Mouse (Mus musculus) MN1 (cell line): ENCODE measurements around the gene Mapk1ip1l.

Source experiments
- DNase-seq: peaks from one replicate; pipeline ENCODE4 v3.0.0-alpha.2; 2016; ENCODE audit warnings: low spot score

Gene Mapk1ip1l

DNA sequence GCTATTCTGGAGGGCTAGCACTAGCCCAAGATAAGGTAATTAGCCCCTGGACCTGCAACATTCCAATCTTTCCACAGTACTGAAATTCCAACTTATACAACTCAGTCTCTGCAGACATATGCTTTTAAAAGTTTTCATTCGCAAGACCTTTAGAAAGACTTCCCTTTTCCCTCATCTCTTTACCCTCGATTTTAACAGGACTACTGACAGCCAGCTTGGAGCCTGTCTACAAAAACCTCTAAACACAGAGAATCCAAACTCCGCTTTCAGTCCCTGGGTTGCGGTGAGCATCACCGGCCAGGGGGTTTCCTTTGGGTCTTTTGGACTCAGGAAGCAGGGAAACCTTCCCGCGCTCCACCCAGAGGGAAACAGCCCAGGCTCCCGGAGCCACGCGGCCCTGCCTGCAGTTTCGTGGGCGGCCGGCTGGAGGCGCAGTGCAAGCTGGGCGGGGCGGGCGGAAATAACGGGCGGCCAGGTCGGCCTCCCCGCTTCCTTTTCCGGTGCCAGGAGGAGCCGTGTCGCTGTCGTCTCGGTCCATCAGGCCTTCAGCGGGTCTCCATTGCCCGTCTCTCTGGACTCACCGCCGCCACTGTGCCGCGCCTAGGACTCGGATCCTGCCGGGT lies at the start of gene Mapk1ip1l:
Mapk1ip1l (plus strand) TSS at position 482 of the 623 bp plus-strand sequence.
- peak; percentile 90 for DNase-seq

DNA sequence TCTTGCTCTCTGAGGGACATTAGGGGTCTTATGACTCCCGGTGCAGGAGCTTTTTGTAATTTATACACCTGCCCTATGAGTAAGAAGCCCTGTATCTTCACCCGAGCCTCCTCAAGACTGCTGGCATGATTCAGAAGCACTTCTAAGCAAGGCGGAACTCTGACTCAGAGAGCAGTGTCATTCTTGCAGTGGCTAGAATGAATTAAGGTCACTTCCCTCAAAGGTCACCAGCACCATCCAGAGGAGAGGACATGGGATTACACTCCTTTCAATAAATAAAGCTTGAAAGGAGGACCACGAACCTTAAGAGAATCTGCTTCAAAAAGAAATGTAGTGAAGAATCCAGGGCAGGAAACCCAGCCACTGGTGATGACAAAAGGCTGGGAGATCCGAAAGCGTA lies 48.2 kb upstream of the Mapk1ip1l start:
- peak; percentile 84 for DNase-seq

DNA sequence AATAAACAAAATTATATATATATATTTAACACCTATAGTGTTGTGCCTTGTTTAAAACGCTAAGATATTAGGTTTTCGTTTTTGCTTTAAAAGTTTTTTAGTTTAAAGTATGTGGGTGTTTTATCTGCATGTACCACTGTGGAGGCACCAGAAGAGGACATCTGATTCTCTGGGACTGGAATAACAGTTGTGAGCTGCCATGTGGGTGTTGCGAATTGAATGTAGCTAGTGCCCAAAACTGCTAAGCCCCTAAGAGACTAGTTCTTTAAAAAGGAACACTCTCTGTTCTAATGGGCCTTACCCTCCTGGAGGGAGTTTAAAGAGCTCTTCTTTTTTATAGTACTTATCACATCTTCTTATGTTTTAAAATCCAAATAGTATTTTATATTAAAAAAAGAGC lies 33.2 kb upstream of the Mapk1ip1l start:
- no peak for DNase-seq

DNA sequence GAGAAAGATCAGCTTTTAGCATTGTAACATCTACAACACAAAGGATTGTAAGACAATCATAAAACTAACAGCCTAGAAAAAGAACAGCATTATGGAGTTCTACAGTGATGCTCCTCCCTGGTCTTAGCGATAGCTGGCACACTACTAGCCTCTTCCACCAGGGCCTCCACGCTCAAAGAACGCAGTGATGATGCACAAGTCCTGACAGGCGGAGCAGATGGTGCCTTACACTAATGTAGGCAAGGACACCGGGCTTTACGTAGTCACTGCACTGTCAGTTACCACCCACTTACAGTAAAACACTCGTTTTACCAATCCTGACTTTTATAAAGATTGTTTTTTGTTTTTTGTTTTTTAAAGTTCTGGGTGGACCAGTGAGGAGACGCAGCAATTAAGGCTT lies 32.2 kb upstream of the Mapk1ip1l start:
- no peak for DNase-seq

DNA sequence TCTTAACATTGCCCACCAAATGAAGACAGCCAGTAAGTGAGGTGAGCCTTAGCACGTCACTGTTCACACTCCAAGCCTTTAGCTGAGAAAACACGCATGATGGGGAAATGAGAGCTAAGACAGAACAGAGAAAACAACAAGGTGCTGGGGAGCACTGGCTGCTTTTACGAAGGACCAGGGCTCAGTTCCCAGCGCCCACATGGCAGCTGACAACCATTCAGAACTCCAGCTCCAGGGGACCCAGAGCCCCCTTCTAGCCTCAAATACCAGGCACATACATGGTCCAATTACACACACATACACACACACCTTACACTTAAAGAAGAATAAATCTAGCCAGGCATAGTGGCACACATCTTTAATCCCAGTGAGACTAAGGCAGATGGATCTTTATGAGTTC lies 29.0 kb upstream of the Mapk1ip1l start:
- DNase-seq: no peak

DNA sequence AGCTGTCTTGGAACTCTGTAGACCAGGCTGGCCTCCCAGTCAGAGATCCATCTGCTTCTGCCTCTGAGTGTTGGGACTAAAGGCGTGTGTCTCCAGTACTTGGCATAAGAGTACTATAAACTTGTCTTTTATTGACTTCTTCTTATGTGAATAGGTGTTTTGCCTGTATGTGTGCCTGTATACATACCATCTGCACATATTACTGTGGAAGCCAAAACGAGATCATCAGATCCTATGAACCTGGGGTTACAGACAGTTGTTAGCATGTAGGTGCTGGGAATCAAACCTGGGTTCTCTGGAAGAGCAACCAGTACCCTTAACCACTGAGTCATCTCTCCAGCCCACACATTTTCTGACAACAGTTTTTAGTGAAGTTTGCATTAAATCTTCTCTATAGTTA lies 28.4 kb upstream of the Mapk1ip1l start:
- DNase-seq: no peak

DNA sequence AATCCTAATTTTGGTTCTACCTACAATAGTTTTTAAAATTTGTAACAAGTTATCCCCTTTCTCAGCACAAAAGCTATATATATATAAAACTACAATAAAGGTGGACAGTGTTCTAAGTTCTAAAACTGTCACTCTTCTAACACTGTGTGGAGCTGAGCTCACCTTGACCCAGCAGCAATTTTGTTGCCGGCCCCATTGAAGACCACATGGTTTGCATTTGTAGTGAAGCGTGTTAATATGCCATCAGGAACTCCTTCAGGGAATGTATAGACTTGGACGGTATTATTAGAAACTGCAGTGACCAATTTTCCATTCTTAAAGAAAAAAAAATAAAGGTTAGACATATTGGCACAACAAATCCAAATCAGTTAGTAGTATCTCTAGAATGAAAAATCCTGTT lies 24.3 kb upstream of the Mapk1ip1l start:
- no peak for DNase-seq

DNA sequence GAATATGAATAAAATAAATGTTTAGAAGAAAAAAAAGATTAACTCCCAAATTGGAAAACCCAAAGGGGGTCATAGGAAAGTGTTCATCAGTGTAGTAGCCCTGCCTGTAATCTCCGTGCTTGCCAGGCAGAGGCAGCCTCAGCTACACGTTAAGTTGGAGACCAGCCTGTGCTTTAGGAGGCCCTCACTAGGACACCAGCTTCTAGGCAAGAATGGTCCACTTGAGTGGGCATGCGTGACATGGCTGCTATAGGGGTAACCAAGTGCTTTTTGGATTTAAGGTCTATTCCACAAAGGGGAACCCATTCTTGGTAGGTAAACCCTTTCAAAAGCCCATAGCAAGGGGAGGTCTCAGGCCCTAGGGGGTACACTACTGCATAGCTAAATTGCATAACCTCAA lies 22.6 kb upstream of the Mapk1ip1l start:
- peak; percentile 52 for DNase-seq

DNA sequence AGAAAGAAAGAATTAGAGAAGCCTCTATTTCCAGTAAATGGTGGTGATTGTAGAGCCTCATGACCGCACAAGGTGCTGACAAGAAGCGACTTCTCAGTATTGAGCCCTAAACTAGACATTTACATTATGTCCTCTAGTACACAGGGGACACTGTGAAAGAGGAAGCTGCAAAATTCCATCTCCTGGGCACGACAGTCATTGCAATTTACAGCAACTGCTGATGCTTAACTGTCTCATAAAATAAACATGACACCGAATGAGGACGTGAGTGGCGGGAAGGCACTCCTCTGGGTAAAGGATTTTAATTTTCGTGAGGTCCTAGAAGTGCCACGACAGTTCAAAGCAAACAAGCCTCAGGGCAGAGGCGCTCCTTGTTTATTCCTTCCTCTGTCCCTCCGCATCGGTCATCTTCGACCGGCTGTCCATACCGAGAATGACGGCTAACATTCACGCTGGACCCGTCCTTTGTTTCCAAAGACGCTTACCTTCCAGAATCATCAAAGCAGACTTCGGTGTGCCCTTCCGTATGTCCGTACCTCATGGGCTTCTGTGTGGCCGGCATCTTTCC lies 21.9 kb upstream of the Mapk1ip1l start:
- peak; percentile 57 for DNase-seq

DNA sequence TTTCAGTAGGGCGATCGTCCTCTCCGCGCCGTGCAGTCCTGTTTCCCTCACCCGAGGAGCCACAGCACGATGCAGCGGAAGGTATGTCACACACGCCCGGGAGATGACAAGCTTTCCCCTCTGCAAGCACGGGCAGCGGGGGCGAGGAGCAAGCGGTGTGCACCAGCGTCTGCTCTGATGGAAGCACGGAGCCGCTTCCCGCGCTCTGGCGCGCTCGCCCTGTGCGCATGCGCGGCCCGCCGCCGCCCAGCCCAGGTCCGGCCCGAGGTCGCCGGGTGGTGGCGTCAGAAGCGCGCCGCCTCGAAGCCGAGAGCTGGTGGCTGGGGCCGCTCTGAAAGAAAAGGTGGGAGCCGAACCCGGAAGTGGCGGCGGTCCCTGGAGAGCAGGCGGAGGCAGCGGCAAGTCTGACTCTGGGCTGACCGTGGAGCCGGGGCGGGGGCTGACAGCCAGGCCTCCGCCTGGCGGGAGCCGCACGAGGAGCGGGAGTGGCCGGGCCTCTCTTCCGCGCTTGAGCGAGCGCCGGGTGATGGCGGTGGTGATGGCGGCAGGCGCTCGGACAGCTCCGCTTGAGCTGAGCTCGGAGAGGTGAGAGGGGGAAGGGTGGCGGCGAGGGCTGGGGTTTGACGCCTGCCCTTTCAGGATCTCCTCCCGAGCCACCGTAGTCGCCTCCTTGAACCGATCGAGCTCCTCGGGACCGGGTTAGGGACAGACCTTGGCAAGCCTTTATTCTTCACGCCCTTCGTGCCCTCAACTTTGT lies 21.3 kb upstream of the Mapk1ip1l start, which contains the start of the genes Wdhd1 and Socs4:
Wdhd1 (minus strand) TSS at position 221 of the 757 bp plus-strand sequence.
Socs4 (plus strand) TSS at position 295 of the 757 bp plus-strand sequence.
- DNase-seq: peak; percentile 95

DNA sequence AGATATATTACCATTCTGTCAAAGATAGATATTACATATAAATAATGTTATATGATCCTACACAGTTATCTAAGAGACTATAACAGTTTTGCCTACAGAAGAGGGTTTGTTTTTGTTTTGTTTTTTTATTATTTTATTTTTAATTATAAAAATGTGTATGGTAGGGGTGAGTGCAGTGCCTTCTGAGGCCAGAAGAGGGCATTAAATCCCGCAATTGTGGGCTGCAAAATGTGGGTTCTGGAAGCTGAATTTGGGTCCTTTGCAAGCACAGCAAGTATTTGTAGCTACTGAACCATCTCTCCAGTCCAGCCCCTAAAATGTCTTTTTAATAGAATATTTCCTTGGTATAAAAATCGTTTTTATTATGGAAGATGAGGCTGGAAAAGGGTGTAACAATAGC lies 19.0 kb upstream of the Mapk1ip1l start:
- no peak for DNase-seq

DNA sequence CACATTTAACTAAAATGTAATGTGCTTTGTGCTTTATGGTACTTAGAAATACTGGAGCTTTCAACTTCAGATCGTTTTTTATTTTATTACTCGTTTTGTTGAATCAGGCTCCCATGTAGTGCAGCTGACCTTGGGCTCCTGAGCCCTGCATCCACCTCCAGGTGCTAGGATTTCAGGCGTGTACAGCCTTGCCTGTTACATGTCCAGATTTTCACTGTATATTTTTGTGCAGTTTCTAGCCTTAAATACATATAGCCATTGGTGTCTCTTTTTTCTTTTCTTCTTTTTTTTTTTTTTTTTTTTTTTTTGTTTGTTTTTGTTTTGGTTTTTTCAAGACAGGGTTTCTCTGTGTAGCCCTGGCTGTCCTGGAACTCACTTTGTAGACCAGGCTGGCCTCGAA lies 16.5 kb upstream of the Mapk1ip1l start:
- no peak for DNase-seq

DNA sequence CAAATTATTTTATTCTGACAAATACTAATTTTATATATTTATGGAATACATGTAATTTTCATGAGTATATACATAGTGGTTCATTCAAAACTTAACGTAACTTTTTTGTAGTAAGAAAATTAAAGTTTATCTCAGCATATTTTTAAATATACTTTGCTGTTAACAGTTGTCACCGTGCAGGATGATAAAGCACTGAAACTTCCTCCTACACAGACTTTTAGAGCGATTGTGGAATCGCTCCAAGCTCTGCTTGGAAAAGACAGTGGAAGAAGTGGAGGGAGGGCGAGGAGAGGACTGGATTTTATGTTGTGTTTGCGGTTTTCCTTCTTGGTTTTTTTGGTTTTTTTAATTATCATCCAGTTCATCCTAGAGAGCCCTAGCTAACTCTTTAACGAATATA lies 14.5 kb upstream of the Mapk1ip1l start:
- no peak for DNase-seq

DNA sequence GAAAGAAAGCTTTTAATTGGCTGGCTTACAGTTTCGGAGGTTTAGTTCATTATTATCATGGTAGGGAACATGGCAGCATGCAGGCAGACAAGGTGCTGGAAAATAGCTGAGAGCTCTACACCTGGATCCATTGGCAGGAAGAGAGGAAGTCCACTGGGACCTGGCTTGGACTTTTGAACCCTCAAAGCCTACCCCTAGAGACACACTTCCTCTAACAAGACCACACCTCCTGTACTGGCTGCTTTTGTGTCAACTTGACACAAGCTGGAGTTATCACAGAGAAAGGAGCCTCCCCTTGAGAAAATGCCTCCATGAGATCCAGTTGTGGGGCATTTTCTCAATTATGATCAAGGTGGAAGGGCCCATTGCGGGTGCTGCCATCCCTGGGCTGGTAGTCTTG lies 12.8 kb upstream of the Mapk1ip1l start:
- no peak for DNase-seq

DNA sequence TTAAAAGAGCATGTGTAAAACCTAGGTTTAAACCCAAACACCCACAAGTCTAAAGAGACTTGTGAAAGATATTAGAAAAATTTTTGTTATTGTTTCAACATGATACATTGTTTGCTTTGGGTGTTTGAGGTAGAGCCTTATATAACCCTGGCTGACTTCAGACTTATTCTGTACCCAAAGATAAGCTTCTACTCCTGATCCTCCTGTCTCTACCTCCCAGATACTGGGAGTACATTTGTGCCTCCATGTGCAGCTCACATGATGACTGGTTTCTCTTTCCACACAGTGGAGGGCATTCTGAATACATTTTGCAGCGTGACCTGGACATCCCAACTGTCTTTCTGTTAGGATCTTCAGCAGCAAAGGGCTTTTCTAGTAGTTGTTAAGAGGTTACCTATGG lies 11.9 kb upstream of the Mapk1ip1l start:
- DNase-seq: no peak

DNA sequence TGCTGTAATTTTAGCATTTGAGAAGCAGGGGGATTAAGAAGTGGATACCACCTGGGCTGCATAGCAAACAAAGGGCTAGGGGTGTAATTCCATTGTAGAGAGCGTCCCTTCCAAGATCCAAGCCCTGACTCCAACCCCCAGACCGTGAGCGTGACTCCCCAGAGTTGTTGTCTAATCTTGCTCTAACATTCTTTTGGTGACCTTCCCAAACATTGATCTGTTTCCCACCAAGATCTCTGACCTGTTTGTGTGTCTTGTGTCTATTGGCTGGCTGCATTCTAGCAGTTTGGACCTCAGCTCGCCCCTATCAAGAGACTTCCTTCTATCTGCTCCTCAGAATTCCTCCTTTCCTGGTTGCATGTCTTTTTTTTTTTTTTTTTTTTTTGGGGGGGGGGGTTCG lies 11.0 kb upstream of the Mapk1ip1l start:
- no peak for DNase-seq

DNA sequence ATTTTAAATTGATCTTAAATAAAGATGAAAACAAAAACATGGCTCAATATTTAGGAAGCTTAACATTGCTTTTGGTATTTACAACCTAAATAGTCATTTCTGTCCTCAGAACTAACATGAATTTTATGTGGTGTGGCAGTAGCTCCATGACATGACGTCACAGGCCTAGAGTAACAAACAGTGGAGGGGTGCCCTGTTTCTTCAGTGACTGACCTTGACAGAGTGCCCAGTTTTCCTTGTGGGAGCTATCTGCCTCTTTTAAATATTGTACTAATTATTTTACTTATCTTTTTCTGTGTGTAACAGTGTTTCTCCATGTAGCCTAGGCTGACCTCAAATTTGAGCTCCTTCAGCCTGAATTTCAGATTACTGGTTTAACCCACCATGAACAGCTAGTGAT lies 6.3 kb upstream of the Mapk1ip1l start:
- DNase-seq: no peak

DNA sequence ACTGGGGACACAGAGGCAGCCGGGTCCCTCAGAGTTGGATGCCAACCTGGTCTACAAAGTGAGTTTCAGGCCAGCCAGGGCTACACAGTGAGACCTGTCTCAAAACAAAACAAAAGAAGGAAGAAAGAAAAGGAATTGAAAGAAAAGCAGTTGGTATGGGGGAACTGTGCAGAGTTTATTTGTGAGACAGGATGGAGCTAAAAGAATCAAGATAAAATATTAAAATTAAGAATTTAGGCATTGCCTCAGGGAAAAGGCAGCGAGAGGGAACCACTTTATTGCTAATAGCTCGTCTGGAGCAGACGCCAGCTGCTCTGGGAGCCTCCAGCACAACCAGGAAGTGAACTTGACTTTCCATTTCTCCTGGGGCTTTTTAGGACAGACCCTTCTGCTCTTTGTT lies 3.9 kb upstream of the Mapk1ip1l start:
- DNase-seq: peak; percentile 37

DNA sequence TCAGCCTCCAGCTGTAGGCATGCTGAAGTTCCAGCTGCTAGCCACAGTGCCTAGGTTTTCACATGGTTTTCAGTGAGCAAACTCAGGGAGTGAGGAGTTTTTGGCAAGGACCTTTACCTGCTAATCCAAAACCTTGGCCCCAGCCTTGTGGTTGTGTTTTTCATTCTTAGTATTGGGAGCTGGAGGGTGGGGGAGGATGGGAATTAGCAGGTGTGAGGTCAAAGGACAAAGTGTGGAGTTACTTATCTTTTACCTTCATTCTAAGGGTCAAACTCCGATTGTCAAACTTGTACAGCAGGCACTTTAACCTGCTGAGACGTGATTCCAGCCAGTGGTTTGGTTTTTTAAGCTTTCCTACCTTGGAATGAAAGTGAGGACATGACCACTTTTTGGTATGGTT lies 1.8 kb upstream of the Mapk1ip1l start:
- no peak for DNase-seq

DNA sequence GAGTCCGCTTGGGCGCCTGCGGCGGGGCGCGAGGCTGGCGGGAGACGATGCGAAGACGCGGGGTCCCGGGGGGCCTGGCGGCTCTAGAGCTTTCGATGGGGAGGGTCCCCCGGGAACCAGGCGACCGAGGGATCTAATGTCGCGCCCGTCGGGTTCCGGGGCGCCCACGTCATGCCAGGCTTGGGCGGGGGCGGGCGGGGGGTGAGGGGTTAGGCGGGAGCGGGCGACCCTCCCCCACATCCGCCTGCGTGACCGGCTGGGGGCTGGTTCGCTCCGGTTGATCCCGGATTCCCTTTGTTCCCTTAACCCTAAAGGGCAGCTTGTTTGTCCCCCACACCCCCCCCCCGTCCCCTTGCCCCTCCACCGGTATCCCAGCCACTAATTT lies 334 bp downstream of the Mapk1ip1l start:
- DNase-seq: no peak

DNA sequence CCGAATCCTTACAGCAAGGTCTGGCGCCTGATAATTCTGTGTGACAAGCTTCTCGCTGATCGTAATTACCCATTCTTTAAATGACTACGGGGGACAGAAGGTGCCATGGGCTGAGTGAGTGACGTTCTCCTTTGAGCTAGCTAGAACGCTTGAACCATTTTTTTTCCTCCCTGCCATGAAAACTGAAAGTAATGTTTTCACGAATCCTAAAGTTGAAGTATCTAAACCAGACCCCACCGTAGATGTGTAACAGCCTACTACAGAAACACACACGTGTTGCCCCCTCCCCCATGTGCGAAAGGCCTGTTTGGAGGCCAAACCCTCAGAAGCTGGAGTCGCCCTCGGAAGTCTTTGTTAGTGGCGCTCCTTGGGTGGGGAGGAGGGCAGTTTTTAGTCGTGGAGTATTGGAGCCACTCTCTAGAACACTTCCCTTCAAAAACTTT lies 774 bp downstream of the Mapk1ip1l start:
- DNase-seq: peak; percentile 44

DNA sequence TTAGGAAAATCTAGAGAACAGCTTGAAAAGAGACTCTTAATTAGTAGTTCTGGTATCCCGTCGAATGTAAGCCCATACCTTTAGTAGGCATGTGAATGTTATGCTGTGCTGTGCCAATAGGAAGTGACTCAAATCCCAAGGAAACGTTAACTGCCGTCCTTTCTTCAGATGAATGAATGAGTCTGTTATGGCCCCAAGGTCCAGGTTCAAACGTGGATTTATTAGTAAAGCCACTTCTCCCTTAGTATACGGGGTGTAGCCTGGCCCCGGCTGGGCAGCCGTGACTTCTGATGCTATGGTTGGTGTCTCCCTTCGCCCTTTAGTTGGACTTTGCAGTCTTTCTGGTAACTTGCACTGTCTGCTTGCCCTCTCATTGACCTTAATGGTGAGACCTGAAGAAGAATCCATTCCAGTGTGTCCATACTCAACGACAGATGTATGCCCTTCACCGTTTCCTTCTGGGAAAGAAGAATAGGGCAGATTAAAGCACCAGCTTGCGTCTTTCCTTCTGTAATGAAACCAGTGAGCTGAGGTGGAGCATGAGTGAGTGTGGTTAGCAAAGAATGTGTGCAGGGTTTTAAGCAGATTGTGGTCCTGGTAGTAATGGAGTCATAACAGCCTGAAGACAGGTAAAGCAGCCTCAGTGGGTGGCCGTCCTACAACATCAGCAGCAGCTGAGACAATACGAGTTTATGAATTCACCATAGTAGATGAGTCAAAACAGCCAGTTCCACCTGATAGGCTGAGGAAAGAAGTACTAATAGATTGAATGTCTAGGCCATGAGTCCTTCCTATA lies 5.0 kb downstream of the Mapk1ip1l start:
- no peak for DNase-seq
